Mouse (Mus musculus): Measurements from ENCODE around the gene Mfsd2b.

DNA sequence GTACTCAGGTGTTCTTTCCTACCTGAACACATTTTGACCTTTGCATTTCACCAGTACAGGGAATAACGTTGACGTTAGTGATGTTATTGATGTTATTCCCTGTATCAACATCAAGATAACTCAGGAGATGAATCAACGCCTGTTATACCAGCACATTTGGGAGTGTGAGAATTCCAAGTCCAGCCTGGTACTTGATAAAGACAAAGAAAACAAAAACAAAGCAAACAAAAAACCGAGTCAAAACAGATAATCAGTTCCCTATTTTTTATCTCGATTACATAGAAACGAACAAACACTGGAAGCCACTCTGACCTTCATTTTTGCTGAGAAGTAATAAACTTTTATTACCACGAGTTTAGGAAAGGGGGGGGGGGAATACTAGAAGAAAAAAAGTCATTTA lies 32.3 kb upstream of the Mfsd2b start:
- TF ChIP-seq CTCF (IDR thresholded peaks at IDR 0.05; ENCODE audit: insufficient read depth, low read depth, low read length) (no peak), POLR2A (IDR thresholded peaks at IDR 0.05; ENCODE audit: insufficient read depth, low read depth, low read length) (no peak)
